Mouse (Mus musculus): Measurements from ENCODE around the gene Gm3646.

Gm3646 gene

DNA sequence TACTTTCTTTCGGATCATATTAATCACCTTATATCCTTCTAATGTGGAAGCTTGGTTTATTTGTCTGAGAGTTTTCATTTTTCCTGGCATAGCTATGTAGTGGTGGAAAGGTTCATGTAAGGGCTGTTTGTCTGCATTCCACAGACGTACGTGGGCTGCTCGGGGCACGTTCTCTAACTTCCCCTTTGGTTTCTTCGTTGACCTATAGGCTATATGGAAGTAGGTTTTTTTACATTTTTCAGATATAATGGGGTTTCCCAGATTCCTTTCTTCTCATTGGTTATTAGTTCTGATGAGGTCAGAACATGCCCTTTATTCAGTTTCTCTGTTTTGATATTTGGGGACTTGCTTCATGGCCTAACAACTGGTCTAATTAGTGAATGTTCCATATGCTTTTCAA is 23.3 kb downstream of the Gm3646 start:
- no peak for DNase-seq (ENCODE audit: low read depth, low spot score)

DNA sequence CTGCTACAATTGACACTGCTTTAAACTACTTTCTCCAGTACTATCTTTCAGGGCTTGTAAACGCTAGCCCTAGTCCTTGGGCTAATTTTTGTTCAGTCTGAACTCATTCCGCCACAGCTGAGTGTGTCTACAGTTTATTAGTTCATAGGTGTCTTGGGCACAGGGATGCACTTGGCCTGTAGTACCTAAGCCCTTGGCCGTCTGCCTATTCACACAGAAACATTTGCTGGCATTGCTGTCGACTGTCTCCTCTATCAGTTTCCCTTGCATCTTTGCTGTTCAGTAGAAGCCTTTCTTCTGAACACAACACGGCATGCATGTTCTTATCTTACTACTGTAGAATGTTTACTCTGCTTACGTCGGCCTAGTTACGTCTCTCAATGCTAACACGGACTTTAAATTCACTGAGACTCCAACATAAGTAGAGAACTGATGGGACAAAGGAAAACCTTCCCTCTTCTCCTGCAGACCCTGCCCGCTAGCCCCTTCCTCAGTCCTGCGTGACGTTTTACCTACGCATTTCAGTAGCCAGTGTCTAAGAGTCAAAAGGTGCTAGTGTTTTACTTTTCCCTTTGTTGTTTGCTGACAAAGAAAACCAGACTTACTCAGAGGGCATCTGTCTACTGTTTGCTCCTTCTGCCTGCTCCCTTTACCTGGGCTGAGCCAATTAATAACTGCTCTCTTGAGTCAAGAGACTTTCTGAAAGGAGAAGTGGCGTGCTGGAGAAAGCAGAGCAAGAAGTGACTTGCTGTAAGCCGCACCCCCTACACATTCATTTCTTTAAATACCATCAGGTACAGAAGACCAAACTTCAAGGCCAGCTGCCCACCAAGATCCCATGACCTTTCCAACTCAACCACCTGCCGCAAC is 25.8 kb downstream of the Gm3646 start:
- DNase-seq (ENCODE audit: low read depth, low spot score) = no peak

DNA sequence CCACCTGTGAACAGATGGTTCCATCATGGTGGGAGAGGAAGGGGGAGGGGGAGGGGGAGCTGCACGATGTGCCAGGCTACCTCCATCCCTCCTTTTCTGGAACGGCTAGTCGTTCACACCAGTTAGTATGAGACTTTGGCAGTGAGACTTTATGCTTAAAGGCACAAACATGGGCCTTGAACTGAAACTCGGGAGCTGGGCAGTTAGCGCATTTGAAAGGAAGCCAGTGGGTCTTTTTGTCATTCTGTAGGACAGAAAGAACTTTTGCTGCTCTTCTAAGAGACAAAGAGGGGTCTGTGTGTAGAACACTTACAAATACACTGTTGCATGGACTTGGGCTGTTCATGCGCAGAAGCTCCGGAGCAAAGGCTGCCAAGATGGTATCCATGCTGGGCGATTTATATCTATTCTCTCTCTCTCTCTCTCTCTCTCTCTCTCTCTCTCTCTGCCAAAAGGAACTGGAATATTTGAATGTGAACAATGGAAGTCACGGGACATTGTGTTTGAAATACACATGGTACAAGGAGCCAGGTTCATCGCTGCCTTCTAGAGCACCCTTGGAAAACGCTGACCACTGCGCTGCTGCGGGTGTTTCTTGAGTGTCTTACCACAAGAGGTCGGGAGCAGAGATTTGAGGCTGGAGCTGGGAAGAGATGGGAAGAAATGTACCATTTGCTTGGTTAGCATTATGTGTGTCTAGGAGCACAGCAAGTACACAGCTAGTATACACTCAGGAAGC is 31.0 kb downstream of the Gm3646 start:
- peak; percentile 67 for DNase-seq (ENCODE audit: low read depth, low spot score)

DNA sequence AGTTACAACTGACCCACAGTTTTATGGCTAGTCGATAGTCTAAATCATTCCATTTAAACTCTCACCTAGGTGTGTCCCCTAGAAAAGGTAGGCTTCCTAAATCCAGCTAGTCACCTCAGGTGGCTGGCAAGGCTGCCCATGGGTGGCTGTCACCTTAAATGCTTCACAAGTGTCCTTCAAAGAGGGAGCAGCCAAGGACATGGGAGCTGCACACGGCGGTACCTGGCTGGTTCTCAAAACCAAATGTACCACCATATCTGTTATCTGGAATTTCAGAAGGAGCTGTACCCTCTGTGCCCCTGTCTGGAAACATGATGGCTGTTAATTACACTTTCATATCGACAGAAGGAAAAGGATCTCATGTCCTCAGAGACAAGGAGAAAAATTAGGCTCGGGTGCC is 31.6 kb downstream of the Gm3646 start:
- no peak for DNase-seq (ENCODE audit: low read depth, low spot score)

DNA sequence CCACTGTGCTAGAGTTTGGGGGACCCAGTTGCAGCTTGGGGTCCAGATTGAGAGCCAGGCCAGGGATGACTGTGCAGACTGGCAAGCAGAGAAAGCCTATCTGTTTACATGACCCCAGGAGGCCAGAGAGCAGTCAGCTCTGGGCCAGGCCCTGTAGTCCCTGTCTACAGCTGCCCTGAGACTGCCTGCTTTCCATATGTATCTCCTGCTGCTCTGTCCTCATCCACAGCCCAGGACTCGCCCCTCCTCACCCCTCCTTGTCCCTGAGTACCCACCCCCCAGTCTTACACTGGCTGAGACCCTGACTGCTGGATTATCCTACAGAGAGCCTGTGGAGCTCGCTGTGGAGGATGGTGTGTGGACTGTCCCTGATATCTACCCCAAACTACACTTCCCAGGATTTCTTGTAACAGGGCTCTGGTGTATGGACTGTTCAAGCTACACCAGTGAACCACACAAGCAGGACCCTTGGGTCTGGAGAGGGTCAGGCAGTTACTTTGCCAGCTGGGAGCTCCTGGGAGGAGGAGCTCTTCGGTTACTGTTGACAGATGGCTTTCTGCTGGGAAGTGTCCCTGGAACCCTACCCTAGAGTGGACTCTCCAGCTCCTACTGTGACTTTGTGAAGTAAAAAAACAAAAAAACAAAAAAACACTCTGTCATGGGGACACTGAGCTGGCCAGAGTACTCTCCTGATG is 32.6 kb downstream of the Gm3646 start:
- peak; percentile 29 for DNase-seq (ENCODE audit: low read depth, low spot score)

DNA sequence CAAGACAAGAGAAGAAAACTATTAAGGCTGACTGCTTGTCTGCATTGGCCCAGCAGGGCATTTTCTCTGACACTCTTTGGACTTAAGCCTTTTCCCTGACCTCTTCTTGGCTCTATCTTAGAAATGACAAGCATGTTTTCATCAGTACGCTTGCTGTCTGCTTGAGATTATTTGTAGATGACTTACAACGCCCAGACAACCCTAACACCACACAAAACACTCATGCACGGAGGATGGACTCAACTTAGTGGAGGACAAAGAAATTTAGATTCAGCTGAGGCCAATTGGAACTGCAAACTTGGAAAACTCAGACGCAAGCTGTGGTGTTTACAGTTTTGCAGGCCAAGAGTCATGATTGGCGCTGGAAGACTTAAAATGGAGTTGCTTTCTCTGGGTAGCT is 34.7 kb downstream of the Gm3646 start:
- no peak for DNase-seq (ENCODE audit: low read depth, low spot score)

DNA sequence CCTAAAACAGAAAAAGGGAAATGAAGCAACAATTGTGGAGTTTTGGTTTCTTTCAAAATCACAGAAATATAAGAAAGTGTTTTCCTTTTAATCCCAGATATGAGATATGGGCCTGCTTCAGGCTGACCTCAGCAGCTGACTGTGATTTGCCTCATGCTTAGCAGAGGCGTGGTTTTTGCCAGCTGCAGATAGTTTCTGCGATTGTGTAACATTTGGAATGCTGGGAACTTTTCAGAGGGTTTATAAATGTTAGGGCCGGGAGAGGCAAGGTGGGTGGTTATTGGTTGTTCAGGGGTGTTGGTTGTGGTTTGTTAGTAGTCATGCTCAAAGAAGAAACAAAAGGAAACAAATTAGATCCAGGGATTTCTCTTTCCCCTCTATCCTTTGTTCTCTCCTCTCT is 37.1 kb downstream of the Gm3646 start:
- no peak for DNase-seq (ENCODE audit: low read depth, low spot score)

DNA sequence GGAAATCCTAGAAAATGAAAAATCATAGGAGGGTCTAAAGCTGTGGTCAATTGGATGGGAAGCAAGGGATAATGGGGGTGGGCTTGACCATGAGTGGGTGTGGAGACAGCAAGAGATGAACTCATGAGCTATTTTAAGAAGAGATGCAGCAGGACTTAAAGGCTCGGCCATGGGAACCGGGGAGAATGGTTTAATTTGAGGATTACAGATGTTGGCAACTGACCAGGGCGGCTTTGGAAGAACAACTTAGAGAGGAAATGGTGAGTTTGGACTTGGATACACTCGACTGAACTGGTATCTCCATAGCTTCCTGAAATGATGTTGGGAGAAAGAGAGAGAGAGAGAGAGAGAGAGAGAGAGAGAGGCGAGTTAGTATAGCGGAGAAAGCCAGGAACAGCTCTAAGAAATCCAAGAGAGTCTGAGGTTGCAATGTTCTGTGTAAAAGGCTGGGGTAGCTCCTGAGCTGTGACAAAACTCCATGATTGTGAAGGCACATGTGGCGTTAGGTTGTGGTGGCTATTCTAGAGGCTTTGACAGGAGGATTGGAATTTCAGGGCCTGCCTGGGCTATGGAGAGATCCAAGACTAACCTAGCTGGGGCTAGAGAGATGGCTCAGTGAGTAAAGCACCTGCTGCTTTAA is 39.2 kb downstream of the Gm3646 start:
- no peak for DNase-seq (ENCODE audit: low read depth, low spot score)

DNA sequence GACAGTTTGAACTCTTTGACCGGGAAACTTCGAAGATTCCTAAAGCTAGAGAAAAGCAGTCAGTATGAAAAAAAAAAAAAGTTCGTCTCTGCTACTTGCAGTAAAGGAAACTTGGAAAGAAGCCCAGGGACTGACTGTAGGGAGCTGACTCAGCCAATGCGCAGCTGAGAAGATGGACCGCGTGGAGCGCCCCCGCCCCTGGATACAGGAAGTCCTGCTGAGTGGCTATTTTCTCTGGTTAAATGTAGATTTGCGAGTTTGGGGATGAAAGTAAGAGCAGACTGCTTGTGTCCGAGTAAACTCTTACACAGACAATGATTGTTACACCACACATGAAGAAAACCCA is 43.1 kb downstream of the Gm3646 start:
- peak; percentile 93 for DNase-seq (ENCODE audit: low read depth, low spot score)

DNA sequence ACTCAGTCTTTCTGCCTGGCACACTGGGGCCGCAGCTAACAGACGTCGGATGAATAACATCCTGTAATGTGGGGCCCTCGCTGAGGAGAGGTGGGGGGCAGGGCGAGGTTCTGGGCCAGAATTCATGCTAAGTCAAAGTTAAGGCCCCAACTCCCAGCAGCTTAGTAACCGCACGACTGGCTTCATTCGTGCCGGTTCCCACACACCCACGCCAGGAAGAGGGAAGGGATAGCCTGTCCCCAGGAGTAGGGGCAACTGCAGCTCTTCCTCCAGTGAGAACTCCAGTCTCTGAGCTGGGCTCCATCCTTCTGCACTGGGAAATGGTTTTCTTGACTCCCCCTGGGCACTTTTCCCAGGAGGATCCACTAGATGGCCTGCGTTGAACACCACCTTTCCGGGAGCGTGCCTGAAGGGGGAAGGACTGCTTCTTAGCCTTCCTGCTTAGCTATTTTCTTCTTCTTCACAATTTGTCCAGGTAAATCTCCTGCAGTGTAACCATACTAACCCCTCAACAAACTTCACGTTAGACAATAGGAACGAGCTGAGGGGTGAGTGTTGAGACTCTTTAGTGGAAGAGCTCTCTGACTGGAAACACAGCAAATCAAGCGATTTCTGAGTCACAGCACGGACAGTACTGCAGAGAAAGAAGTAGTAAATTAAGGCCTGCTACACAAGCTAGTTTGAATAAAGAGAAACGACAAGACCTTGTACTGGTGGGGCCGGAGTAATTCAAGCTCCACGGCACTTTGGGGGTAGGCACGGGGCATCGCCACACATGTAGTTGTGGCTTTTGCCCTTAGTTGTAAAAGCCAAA is 43.7 kb downstream of the Gm3646 start:
- peak; percentile 91 for DNase-seq (ENCODE audit: low read depth, low spot score)

DNA sequence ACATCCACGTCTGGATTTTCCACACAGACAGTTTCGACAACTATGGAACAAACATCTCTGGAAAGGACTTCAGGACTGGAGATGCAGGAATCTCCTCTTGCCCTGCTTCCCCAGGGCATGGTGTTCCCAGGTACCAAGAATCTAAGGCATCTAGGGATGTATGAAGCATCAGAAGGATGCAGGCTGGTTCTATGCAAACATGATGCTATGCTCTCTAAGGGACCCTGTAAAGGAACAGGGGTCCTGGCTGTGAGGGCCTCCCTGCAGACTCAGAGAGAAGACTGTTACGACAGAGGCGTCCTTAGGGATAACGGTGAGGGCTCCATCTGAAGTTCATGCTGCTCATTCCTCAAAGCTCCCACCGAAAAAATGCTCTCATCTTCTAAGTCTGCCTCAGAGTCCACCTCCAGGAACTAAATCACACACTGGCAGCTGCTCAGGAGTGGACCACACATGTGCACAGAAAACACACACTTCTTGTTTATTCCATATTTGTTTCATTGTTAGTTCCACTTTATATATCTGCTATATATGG is 44.9 kb downstream of the Gm3646 start:
- DNase-seq (ENCODE audit: low read depth, low spot score) = no peak

DNA sequence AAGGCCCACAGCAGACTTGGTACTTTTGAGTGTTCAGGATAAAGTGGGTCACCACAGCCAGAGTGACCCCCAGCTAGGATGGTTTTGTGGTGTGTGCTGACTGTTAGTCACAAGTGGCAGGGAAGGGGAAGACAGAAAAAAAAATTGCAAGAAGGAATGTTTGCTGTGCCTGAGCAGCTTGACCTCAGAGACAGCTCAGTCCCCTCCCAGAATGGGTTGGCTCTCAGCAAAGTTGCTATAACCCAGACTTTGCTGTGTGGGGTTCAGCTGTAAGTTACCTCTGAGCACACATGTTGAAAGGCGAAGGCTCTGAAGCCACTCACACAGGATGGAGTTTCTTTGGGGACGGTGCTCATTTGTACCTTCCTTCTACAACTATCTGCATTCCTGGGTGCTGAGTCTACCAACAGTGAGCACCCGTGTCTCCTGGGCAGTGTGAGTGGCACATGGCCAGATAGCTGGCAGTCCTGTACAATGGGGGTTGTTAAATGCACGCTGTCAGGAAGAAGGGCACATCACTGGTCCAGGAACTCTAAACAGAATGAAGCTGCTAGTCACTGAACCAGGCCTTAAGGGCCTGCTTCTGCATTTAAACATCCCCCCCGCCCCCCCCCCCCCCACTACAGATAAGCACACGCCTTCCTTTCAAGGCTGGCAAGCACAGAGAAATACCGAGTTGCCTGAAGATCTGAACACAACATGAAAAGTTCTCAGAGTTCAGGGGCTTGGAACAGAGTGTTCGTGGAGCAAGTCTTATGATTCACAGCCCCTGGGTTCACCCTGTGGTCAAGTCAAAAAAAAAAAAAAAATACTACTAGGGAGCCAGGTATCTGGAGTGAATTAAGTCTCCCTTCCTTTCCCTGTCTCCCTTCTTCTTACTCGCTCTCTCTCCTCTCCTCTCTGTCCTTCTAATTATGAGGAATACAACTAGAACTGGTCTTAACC is 45.6 kb downstream of the Gm3646 start:
- DNase-seq (ENCODE audit: low read depth, low spot score) = no peak

DNA sequence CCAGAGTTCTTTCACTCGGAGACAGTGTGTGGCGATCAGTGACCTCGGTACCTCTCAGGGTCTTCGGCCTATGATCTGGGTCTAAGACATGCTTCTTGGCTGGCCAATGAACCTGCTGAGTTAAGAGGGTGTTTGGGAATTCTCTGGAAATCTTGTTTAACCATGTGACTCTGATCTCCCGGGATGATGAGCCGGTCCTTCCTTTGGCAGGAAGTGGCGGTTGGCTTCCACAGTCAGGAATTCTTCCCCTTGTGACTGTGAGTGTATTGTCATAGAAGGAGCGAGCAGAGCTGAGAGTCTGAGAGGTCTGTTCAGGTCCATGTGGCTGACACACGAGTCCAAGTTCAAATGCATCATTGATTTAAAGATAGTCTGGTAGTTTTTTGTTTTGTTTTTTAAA is 46.9 kb downstream of the Gm3646 start:
- no peak for DNase-seq (ENCODE audit: low read depth, low spot score)

DNA sequence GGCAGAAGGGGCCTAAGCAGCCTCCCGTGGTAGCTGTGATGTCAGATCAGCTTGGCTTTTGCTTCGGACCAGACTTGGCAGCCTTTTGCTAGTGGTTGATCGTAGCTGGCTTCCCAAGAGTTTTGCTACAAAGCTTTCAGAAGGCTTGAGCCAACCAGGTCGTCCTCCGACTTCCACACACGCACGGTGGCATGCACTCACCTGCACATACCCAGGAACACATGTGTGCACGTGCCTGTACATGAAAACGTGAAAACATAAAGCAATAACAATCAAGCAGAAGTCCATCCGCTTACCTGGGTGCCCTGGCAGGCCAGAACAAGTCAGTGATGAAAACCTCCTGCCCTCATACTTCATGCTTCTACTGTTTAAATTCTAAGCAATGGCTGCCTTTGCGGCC is 48.2 kb downstream of the Gm3646 start:
- DNase-seq (ENCODE audit: low read depth, low spot score) = no peak

DNA sequence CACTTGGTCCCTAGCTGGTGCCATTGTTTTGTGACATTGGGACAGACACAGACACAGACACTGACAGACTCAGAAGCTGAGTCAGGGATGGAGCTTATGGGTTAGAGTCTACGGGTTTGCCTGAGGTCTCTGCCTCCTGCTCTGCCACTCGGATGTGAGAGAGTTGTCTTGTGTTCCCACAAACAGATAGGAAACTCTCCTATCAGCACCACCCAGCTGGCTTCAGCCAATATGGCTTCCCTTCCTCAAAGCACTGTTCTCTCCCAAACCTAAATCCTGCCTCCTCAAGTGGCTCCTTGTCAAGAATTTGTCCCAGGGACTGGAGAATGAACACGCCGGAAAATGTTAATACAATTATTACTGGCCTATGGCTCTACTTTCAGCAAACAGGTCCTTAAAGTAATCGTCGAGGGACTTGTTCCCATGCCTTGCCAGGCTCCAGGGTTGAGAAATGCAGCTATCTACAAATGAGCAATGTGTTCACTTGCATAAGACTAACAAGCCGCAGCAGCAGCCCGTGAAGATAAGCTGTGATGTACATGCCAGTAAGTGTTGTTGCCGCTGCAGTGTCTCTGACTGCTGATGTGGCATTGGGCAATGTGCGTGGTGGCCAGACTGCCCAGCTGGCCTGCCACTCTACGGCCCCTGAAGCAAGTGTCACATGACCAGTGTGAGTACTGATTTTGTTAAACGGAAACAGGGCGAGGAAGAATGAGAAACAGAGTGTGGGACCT is 50.7 kb downstream of the Gm3646 start:
- DNase-seq (ENCODE audit: low read depth, low spot score) = no peak
